Mouse (Mus musculus): ENCODE data around the gene Cacna1i.

- TF ChIP-seq GATA1 (IDR thresholded peaks at IDR 0.05; ENCODE audit: low read length) (no peak), TAL1 (IDR thresholded peaks at IDR 0.05; ENCODE audit: low read length) (no peak)
Measured at GRCm38 (mm10) chr15:80258240-80259170, 28.5 kb upstream of the Cacna1i start.
